Mouse (Mus musculus): ENCODE data around the gene Tmem220.

DNA sequence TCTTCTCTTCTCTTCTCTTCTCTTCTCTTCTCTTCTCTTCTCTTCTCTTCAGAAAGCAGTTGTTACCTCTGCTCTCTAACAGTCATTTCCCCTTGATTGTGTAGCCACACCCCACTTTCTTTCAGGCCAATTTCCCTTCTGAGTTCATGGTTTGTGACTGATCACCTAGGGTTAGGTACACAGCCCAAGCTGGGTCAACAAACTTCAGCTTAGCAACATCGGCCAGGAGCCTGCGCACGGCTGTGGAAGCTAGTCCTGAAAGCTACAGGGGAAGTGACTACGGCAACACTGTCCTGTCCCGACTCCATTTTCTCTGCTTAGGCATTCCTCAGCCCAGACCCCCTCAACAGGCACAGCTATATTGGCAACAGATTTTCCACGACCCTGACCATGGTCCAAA lies 20.0 kb downstream of the Tmem220 start:
- TF ChIP-seq CTCF (conservative IDR thresholded peaks at IDR 0.05 in 1 of 2, IDR thresholded peaks at IDR 0.05 in 1 of 2; ENCODE audit: low read depth in 2 of 2, low read length in 2 of 2) (no peak), HCFC1 (IDR thresholded peaks at IDR 0.05; ENCODE audit: low read depth, low read length) (no peak), POLR2AphosphoS2 (IDR thresholded peaks at IDR 0.05; ENCODE audit: low read depth, low read length) (no peak)

All from CH12.LX (cell line).